Mouse (Mus musculus) heart, postnatal 4 days (tissue): ENCODE results near the gene Reps1. TPM values are rescaled to one million over a fixed set of nuclear protein-coding genes. Genes with fewer than 3 reads are reported as not detected.

Experiments used
- DNase-seq: peaks from one replicate; pipeline ENCODE4 v3.0.0; 2021
- total RNA-seq, 2 experiments: library from RNA; stranded (reverse); gene quantifications; 2 replicates each; pipeline ENCODE4 v1.2.3; 2021

The Reps1 gene
- total RNA-seq, 2 experiments from 2014 or later, result 52.7 to 54.0 TPM

GRCm38 (mm10) chr10:18142231-18142630 lies 86.6 kb downstream of the Reps1 start:
- no peak for DNase-seq

DNA sequence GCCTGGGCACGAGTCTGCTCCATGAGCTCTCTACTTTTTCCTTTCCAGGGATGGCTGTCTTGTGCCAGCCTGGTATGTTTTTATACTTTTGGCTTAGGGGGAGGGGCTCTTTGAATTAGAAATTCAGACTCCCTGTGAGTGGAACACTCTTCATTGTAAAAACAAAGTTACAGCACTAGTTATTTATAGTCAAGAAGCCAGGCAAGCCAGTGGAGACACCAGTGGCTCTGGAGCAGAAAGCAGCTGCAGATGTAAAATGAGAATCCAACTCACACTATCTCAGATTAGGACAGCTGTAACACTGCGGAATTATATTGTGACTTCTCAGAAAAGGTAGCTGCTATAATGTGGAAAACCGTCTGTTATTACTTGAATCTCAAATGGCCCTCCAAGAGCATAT lies 91.6 kb downstream of the Reps1 start:
- no peak for DNase-seq

GRCm38 (mm10) chr10:18162435-18162971 lies 106.8 kb downstream of the Reps1 start:
- no peak for DNase-seq

Other genes with a start within 250 kb of the Reps1 start
- gene Heca, start 107.8 kb upstream of the Reps1 start, total RNA-seq, result 10 to 100 TPM; 45.1 to 46.8 TPM
- gene Abracl, start 32.6 kb upstream of the Reps1 start, total RNA-seq, result 100 to 1,000 TPM; 155 to 163 TPM
- gene Ect2l, start 155.0 kb downstream of the Reps1 start, total RNA-seq, result not detected
- gene Ccdc28a, start 179.1 kb downstream of the Reps1 start, total RNA-seq, result 1 to 10 TPM; 4.0 to 4.1 TPM